ENCODE assay signal across 9 mouse cellular contexts in genomic region chr19:6428501-6429200, GRCm38 (mm10). TPM values are rescaled to one million over a fixed set of nuclear protein-coding genes. Genes with fewer than 3 reads are reported as not detected.
DNase-seq lines count a peak whose midpoint lies in the region; ATAC-seq lines count a peak whose summit lies in the region.
"Had no signal": no experiment of that assay in that cellular context is flagged by ENCODE, and none has a peak within 500 bp of the region (broad histone marks: within the 10 kb centered on the region; RNA-seq: fewer than 3 reads in every experiment).

No protein-coding gene starts in this region.

- no peaks in the 10 kb centered on the region for H3K9me3 ChIP-seq in heart, embryonic 16.5 days (replicated peaks; ENCODE audit: control insufficient read depth, low read length)
- no peaks in the 10 kb centered on the region for H3K9me3 ChIP-seq in intestine, embryonic 16.5 days (ENCODE audit: control insufficient read depth, low read length)

- WGBS in heart, embryonic 16.5 days, result under 1% methylated on average over 60 of the region's 60 CpGs
- WGBS in intestine, embryonic 16.5 days, result 1% methylated on average over 60 of the region's 60 CpGs

- intact Hi-C loops in heart, postnatal 36 days (cut with DNase I), result no loop called here

- H3K4me3 ChIP-seq in heart, embryonic 16.5 days (ENCODE audit: low read length), result peak overlapping the region; percentile 25
- peak overlapping the region; percentile 42 for H3K4me3 ChIP-seq in intestine, embryonic 16.5 days (ENCODE audit: low read length)

- no peak for ATAC-seq in heart, embryonic 16.5 days (replicated peaks; ENCODE audit: extremely low read depth, insufficient read depth, low FRiP score)
- ATAC-seq in intestine, embryonic 16.5 days, result peak; percentile 26
- ATAC-seq in monocyte, adult 5-6 weeks (replicated peaks; ENCODE audit: insufficient number of reproducible peaks, low FRiP score, low TSS enrichment, poor library complexity, severe bottlenecking), result peak; percentile 23; the same call in 1 of the 2 replicates

- H3K9ac ChIP-seq in heart, embryonic 16.5 days (ENCODE audit: low read length), result no peak overlapping the region
- no peak overlapping the region for H3K9ac ChIP-seq in intestine, embryonic 16.5 days (ENCODE audit: low read depth, low read length)

- H3K4me2 ChIP-seq in heart, embryonic 16.5 days (ENCODE audit: low read depth, low read length), result peak overlapping the region; percentile 42
- peak overlapping the region; percentile 63 for H3K4me2 ChIP-seq in intestine, embryonic 16.5 days (ENCODE audit: low read depth, low read length)

- no peak for DNase-seq in heart, postnatal 36 days
- peak; percentile 71 for DNase-seq in embryo, embryonic 11 days
- no peak for DNase-seq in ovary, adult 18-20 months (ENCODE audit: low spot score)
- DNase-seq in frontal cortex, postnatal 10 days (ENCODE audit: low spot score in 2 of 2), result no peak
- DNase-seq in MN1 (ENCODE audit: low spot score), result no peak

- H3K4me1 ChIP-seq in heart, embryonic 16.5 days (ENCODE audit: control insufficient read depth, insufficient read depth, low read length), result peaks cover 9% of the 10 kb centered on the region; the same call in 1 of the 2 replicates
- H3K4me1 ChIP-seq in intestine, embryonic 16.5 days (ENCODE audit: control insufficient read depth, insufficient read depth, low read length), result peaks cover 20% of the 10 kb centered on the region

- H3K27ac ChIP-seq in heart, embryonic 16.5 days (ENCODE audit: low read length), result no peak overlapping the region
- no peak overlapping the region for H3K27ac ChIP-seq in intestine, embryonic 16.5 days (ENCODE audit: low read length)
- H3K27ac ChIP-seq: macrophage had no signal

- H3K27me3 ChIP-seq in heart, embryonic 16.5 days (ENCODE audit: control insufficient read depth, insufficient read depth, low read length), result peaks cover 75% of the 10 kb centered on the region
- peaks cover 60% of the 10 kb centered on the region for H3K27me3 ChIP-seq in intestine, embryonic 16.5 days (replicated peaks; ENCODE audit: control insufficient read depth, insufficient read depth, low read length)

- H3K36me3 ChIP-seq in heart, embryonic 16.5 days (ENCODE audit: control insufficient read depth, insufficient read depth), result no peaks in the 10 kb centered on the region
- no peaks in the 10 kb centered on the region for H3K36me3 ChIP-seq in intestine, embryonic 16.5 days (ENCODE audit: control insufficient read depth, insufficient read depth, low read length)

RNA-seq across cellular contexts. Expression of gene Nrxn2, which starts 10.1 kb away (rescaled TPM):
- 0.37 and 0.77 TPM in 2 replicates for polyA plus RNA-seq in heart, embryonic 16.5 days (2015; fragmentation: Nextera tagmentation; extraction: Ambion mirVana)
- total RNA-seq in heart, postnatal 36 days (2021), result 1 to 10 TPM; 3.9 to 4.5 TPM
- polyA plus RNA-seq in intestine, embryonic 16.5 days (2015; fragmentation: Nextera tagmentation; extraction: Ambion mirVana), result 0.73 and 0.97 TPM in 2 replicates
- total RNA-seq in monocyte, adult 5-6 weeks (2017), result not detected in 3 replicates
- polyA plus RNA-seq: macrophage had no signal

RNA-seq across cellular contexts. Expression of gene Rasgrp2, which starts 29.5 kb away (rescaled TPM):
- polyA plus RNA-seq in heart, embryonic 16.5 days (2015; fragmentation: Nextera tagmentation; extraction: Ambion mirVana), result 68.8 and 69.8 TPM in 2 replicates
- total RNA-seq in heart, postnatal 36 days (2021), result 10 to 100 TPM; 38.8 to 57.2 TPM
- 41.8 and 47.0 TPM in 2 replicates for polyA plus RNA-seq in intestine, embryonic 16.5 days (2015; fragmentation: Nextera tagmentation; extraction: Ambion mirVana)
- 260 to 384 TPM (median 349 TPM) in 3 replicates for total RNA-seq in monocyte, adult 5-6 weeks (2017)

RNA-seq across cellular contexts. Expression of gene Pygm, which starts 44.5 kb away (rescaled TPM):
- polyA plus RNA-seq in heart, embryonic 16.5 days (2015; fragmentation: Nextera tagmentation; extraction: Ambion mirVana), result 362 and 381 TPM in 2 replicates
- total RNA-seq in heart, postnatal 36 days (2021), result 1,000 to 10,000 TPM; 1,171 to 1,191 TPM
- 6.0 and 6.8 TPM in 2 replicates for polyA plus RNA-seq in intestine, embryonic 16.5 days (2015; fragmentation: Nextera tagmentation; extraction: Ambion mirVana)
- 4.5 to 17.7 TPM (median 7.7 TPM) in 3 replicates for total RNA-seq in monocyte, adult 5-6 weeks (2017)

Comparison
In these comparisons a context has a peak if more than half of its experiments do, and no peak if none do; other contexts are left out.
1. RNA of gene Pygm, which starts 44.5 kb away (total RNA-seq): 1,171 to 1,191 TPM in heart, postnatal 36 days; 4.5 to 17.7 TPM in monocyte, adult 5-6 weeks; every median in the first group is over 10 times any median in the second.